Mouse (Mus musculus): ENCODE results near the gene Retreg2.

The Retreg2 gene

GRCm38 (mm10) chr1:75168093-75168471 lies 25.5 kb downstream of the Retreg2 start:
- no peak for DNase-seq (ENCODE audit: inconsistent age in 2 of 2, low spot score in 1 of 2)

GRCm38 (mm10) chr1:75168472-75169464 lies 26.2 kb downstream of the Retreg2 start, which contains the start of gene Zfand2b:
Gene Zfand2b (plus strand): TSS chr1:75168646.
- DNase-seq (ENCODE audit: inconsistent age in 2 of 2, low spot score in 1 of 2) = peak; percentile 97 to 99

- peak; percentile 54 to 76 for DNase-seq (ENCODE audit: inconsistent age in 2 of 2, low spot score in 1 of 2)
Measured at GRCm38 (mm10) chr1:75179334-75180104, 36.9 kb downstream of the Retreg2 start.

- DNase-seq (ENCODE audit: inconsistent age in 2 of 2, low spot score in 1 of 2) = peak; percentile 91 to 96
Measured at GRCm38 (mm10) chr1:75180105-75180590, 37.6 kb downstream of the Retreg2 start, which contains the start of gene Abcb6. Gene Abcb6 (minus strand): TSS chr1:75180392.

- no peak for DNase-seq (ENCODE audit: inconsistent age in 2 of 2, low spot score in 1 of 2)
Measured at GRCm38 (mm10) chr1:75180741-75181140, 38.2 kb downstream of the Retreg2 start.

GRCm38 (mm10) chr1:75181377-75181870 lies 38.8 kb downstream of the Retreg2 start:
- DNase-seq (ENCODE audit: inconsistent age in 2 of 2, low spot score in 1 of 2) = no peak

- DNase-seq (ENCODE audit: inconsistent age in 2 of 2, low spot score in 1 of 2) = no peak
Measured at GRCm38 (mm10) chr1:75182160-75182559, 39.6 kb downstream of the Retreg2 start.

GRCm38 (mm10) chr1:75185495-75185894 lies 42.9 kb downstream of the Retreg2 start:
- DNase-seq (ENCODE audit: inconsistent age in 2 of 2, low spot score in 1 of 2) = no peak

GRCm38 (mm10) chr1:75187126-75187525 lies 44.5 kb downstream of the Retreg2 start:
- no peak for DNase-seq (ENCODE audit: inconsistent age in 2 of 2, low spot score in 1 of 2)

- no peak for DNase-seq (ENCODE audit: inconsistent age in 2 of 2, low spot score in 1 of 2)
Measured at GRCm38 (mm10) chr1:75187914-75188483, 45.4 kb downstream of the Retreg2 start.

- no peak for DNase-seq (ENCODE audit: inconsistent age in 2 of 2, low spot score in 1 of 2)
Measured at GRCm38 (mm10) chr1:75190577-75190976, 48.0 kb downstream of the Retreg2 start.

GRCm38 (mm10) chr1:75191258-75191621 lies 48.7 kb downstream of the Retreg2 start:
- no peak for DNase-seq (ENCODE audit: inconsistent age in 2 of 2, low spot score in 1 of 2)

- DNase-seq (ENCODE audit: inconsistent age in 2 of 2, low spot score in 1 of 2) = peak; percentile 97 to 98
Measured at GRCm38 (mm10) chr1:75191622-75192402, 49.2 kb downstream of the Retreg2 start, which contains the start of the genes Ankzf1 and Atg9a. Gene Ankzf1 (plus strand): TSS chr1:75192151. Gene Atg9a (minus strand): TSS chr1:75192196.

- DNase-seq (ENCODE audit: inconsistent age in 2 of 2, low spot score in 1 of 2) = peak in 1 of 2 experiments; percentile 64
Measured at GRCm38 (mm10) chr1:75192452-75192851, 49.9 kb downstream of the Retreg2 start.
